Mouse (Mus musculus) midbrain, embryonic 13.5 days (tissue): ENCODE measurements around the gene Grin3b. TPM values are rescaled to one million over a fixed set of nuclear protein-coding genes. Genes with fewer than 3 reads are reported as not detected.

Experiments used
- ATAC-seq: fragments of 200-750 bp; cut with Nextera tagmentation; 2 replicates; pipeline ENCODE4 v1.8.0; 2017; ENCODE audit warnings: mild to moderate bottlenecking, moderate TSS enrichment, moderate library complexity
- H3K27ac ChIP-seq: fragments of 300-500 bp; sonication (generic); 2 replicates; pipeline ENCODE4 v1.5.1; 2015; ENCODE audit warnings: inconsistent platforms, mild to moderate bottlenecking, moderate library complexity
- H3K27me3 ChIP-seq: fragments of 300-500 bp; sonication (generic); 2 replicates; pipeline ENCODE4 v1.6.1; 2015; ENCODE audit warnings: mild to moderate bottlenecking, inconsistent platforms
- H3K36me3 ChIP-seq: fragments of 300-500 bp; sonication (generic); 2 replicates; pipeline ENCODE4 v1.6.1; 2015; ENCODE audit warnings: mild to moderate bottlenecking, inconsistent platforms
- H3K4me1 ChIP-seq: fragments of 300-500 bp; sonication (generic); replicated peaks from 2 replicates; pipeline ENCODE4 v1.6.1; 2015; ENCODE audit warnings: inconsistent platforms
- H3K4me2 ChIP-seq: fragments of 300-500 bp; sonication (generic); replicated peaks from 2 replicates; pipeline ENCODE4 v1.6.1; 2015; ENCODE audit warnings: moderate library complexity, mild to moderate bottlenecking, inconsistent platforms
- H3K4me3 ChIP-seq: fragments of 300-500 bp; sonication (generic); replicated peaks from 2 replicates; pipeline ENCODE4 v1.5.1; 2015; ENCODE audit warnings: mild to moderate bottlenecking, inconsistent platforms
- H3K9ac ChIP-seq: fragments of 300-500 bp; sonication (generic); replicated peaks from 2 replicates; pipeline ENCODE4 v1.6.1; 2015; ENCODE audit warnings: mild to moderate bottlenecking, inconsistent platforms
- H3K9me3 ChIP-seq: fragments of 300-500 bp; sonication (generic); 2 replicates; pipeline ENCODE4 v1.6.1; 2016; ENCODE audit warnings: mild to moderate bottlenecking, inconsistent platforms
- WGBS: fragments of 180-500 bp; shearing (Covaris S2); methylation state at CpG from one replicate; pipeline ENCODE4 v1.1.7; 2015; 5-methylcytosine and 5-hydroxymethylcytosine counted together
- polyA plus RNA-seq: library from polyadenylated mRNA; unstranded; fragments of >200 nt; fragmentation: Nextera tagmentation; extraction: Ambion mirVana; gene quantifications from 2 replicates; pipeline ENCODE4 v1.2.1, GENCODE M21; 2015

The Grin3b gene
- polyA plus RNA-seq, 1 experiment from 2014 or later: 0.57 TPM

DNA sequence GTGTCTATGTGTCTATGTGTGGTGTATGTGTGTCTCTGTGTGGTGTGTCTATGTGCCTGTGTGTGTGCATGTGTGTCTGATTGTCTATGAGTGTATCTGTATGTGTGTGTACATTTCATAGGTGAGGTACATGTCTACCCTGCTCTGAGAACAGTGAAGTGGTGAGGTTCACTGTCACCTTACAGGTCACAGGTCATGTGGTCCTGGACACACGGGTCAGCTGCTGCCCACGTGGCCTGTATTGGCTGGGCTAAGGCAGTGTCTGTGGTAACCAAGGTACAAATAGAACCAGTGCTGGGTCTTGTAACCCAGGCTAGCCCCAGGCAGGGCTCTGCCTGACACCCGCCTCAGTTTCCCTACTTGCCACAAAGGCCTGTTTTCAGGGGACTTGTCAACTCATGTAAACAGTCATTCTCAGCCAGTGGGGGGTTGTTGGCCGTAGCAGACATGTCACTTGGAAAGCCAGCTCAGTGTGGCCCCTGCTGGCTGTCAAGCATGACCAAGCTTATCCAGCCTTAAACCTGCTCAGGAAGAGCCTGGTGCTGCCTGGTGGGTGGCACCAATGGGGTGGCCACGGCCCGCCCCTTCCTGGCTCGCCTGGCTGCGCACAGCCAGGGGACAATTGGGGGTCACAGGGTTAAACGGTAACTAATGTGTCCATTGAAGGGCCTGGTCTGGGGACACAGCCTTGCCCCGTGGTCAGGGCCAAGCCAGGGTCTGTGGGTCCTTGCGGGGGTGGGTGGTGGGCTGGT, 32.6 kb upstream of the Grin3b start:
- peaks cover 51% of the 10 kb centered on the region for H3K36me3 ChIP-seq
- no peak overlapping the region for H3K27ac ChIP-seq
- no peak for ATAC-seq
- H3K27me3 ChIP-seq: no peaks in the 10 kb centered on the region
- no peak overlapping the region for H3K4me2 ChIP-seq
- H3K4me1 ChIP-seq: peaks cover 33% of the 10 kb centered on the region
- no peak overlapping the region for H3K4me3 ChIP-seq
- 0 out of 2 replicates have a peak overlapping the region, but pooled peaks have one; percentile 0 for H3K9ac ChIP-seq
- WGBS: 45% methylated on average over 11 of the region's 11 CpGs
- H3K9me3 ChIP-seq: no peaks in the 10 kb centered on the region

DNA sequence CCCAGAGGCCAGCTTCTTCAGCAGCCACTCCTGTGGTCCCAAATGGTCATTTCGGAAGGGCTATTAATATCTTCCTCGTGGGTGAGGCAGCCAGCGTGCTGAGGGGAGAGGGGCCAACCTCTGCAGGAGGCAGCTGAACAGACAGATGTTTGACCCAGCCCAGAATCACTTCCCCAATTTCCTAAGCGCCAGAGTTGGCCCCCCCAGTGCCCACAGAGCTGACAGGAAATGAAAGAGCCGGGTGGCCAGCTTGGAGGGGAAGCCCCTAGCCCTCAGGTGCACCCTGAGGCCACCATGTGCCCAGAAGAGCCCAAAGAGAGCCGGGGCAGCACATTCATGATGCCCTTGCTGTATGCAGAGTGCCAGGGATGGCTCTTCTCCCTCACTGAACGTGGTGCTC, 29.8 kb upstream of the Grin3b start:
- no peak overlapping the region for H3K9ac ChIP-seq
- H3K9me3 ChIP-seq: no peaks in the 10 kb centered on the region
- H3K27me3 ChIP-seq: no peaks in the 10 kb centered on the region
- no peak overlapping the region for H3K27ac ChIP-seq
- ATAC-seq: no peak
- no peak overlapping the region for H3K4me2 ChIP-seq
- peaks cover 34% of the 10 kb centered on the region; the same call in 1 of the 2 replicates for H3K36me3 ChIP-seq
- peaks cover 27% of the 10 kb centered on the region for H3K4me1 ChIP-seq
- H3K4me3 ChIP-seq: no peak overlapping the region
- 84% methylated on average over 7 of the region's 7 CpGs for WGBS

DNA sequence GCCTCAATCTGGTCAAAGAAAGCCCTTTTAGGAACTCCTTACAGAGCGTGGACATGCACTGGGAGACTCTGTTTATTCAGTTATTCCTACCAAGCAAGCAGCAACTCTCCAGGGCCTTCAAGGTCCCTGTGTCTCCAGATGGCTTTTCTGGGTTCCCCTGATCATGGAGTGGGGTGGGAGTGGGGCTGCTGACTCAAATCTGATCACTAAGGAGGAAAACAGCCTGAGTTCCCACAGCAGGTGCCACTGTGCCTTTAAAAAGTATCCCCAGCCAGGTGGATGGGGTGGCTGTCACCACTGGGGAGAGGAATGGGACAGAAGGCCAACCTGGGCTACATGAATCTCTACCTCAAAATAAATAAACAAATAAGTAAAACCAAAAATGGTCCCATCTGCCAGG, 27.5 kb upstream of the Grin3b start:
- no peak for ATAC-seq
- H3K4me3 ChIP-seq: no peak overlapping the region

DNA sequence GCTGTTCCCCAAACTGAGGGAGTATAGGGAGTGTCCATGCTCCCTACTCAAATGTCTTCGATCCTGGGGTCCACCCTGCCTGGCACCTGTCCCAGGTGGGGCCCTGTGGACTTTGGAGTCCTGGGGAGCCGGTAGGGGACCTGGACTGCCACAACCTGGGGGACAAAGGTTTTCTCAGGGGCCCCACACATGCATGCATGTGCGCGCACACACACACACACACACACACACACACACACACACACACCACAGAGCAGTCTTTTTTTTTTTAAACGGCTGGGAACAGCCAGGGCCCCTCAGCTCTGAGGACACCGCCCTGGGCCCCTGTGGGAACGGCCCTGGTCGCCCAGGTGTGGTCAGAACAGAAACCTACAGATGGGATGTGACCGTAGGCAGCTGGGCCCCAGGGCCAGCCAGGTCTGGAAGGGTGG, 27.0 kb upstream of the Grin3b start:
- peaks cover 27% of the 10 kb centered on the region for H3K4me1 ChIP-seq
- H3K9ac ChIP-seq: no peak overlapping the region
- H3K36me3 ChIP-seq: peaks cover 22% of the 10 kb centered on the region; the same call in 1 of the 2 replicates
- H3K4me3 ChIP-seq: no peak overlapping the region
- WGBS: 91% methylated on average over 9 of the region's 9 CpGs
- no peak overlapping the region for H3K27ac ChIP-seq
- no peak overlapping the region for H3K4me2 ChIP-seq
- no peak for ATAC-seq
- H3K27me3 ChIP-seq: no peaks in the 10 kb centered on the region
- no peaks in the 10 kb centered on the region for H3K9me3 ChIP-seq

More for the DNA sequence above, 27.5 kb upstream of the Grin3b start:
- Histone ChIP-seq H3K36me3 (peaks cover 20% of the 10 kb centered on the region; the same call in 1 of the 2 replicates), H3K4me1 (peaks cover 27% of the 10 kb centered on the region), H3K4me2 (no peak overlapping the region), H3K9ac (no peak overlapping the region), H3K9me3 (no peaks in the 10 kb centered on the region), H3K27me3 (no peaks in the 10 kb centered on the region), H3K27ac (no peak overlapping the region)
- 81% methylated on average over 1 of the region's 1 CpGs for WGBS

DNA sequence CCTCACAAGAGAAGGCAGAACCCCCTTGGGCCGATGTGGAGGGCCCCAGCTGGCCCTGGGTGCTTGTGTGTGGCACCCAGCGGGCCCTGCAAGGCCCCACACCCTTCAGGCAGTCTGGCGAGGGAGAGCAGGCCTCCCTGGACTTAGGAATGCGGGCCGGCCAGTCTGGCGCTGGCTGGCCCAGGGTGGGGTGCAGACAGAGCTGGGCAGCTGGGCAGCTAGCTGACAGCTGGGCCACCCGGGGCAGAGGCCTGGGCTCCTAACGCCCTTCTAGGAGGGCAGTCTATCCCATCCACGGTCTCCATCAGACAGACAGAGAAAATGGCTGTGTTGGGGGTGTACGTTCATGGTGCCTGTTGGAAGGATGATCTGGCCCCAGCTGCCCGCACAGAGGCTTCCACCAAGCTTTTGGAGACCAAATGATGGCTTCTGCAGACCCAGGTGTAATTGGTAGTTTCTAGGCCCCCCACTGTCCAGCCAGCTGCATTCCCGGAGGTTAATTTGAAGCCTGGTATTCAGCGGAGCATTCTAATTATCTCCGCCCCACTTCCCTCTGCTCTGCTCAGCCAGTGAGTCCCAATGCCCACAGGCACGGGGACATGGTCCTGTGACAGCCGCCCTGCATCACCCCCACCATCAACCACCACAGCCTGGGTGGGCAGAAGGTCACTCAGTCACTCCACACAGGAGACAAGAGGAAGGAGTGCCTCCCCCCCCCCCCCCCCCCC, 24.8 kb upstream of the Grin3b start:
- peaks cover 27% of the 10 kb centered on the region for H3K4me1 ChIP-seq
- H3K27ac ChIP-seq: peak overlapping the region; percentile 61
- H3K9ac ChIP-seq: peak overlapping the region; percentile 25; the same call in 1 of the 2 replicates
- no peaks in the 10 kb centered on the region for H3K27me3 ChIP-seq
- no peak overlapping the region for H3K4me2 ChIP-seq
- H3K36me3 ChIP-seq: peaks cover 38% of the 10 kb centered on the region
- peak; percentile 59 for ATAC-seq
- no peaks in the 10 kb centered on the region for H3K9me3 ChIP-seq
- H3K4me3 ChIP-seq: no peak overlapping the region
- 17% methylated on average over 16 of the region's 16 CpGs for WGBS

DNA sequence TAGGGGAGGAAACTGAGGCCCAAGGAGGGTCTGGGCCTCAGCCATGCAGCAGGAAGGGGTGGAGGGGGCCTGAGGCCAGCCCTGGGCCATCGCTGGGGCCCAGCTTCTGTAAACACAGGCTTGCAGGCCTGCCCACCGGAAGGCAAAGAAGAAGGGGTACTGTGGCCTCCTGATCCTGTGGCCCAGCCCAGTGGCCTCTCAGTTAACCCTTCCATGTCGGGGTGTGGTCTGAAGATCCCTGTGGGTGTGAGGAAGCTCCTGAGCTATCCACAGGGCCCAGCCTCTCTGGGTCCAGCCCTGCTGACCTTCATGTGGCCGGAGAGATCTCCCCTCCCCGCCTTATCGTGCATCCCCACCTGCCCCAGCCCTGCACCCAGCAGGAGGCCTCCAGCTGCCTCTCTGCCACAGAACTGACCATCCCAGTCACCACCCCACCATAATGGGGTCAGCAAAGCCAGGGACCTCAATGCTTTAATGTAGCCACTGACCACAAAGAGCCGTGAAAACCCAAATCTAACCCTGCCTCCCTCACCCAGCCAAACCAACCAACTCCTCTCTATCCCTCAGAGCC, 23.7 kb upstream of the Grin3b start:
- no peak for ATAC-seq
- Histone ChIP-seq H3K4me1 (peaks cover 27% of the 10 kb centered on the region), H3K4me3 (no peak overlapping the region), H3K27me3 (no peaks in the 10 kb centered on the region), H3K27ac (no peak overlapping the region), H3K36me3 (peaks cover 42% of the 10 kb centered on the region), H3K4me2 (no peak overlapping the region), H3K9me3 (no peaks in the 10 kb centered on the region), H3K9ac (no peak overlapping the region; the same call in 1 of the 2 replicates)
- WGBS: 21% methylated on average over 7 of the region's 7 CpGs

DNA sequence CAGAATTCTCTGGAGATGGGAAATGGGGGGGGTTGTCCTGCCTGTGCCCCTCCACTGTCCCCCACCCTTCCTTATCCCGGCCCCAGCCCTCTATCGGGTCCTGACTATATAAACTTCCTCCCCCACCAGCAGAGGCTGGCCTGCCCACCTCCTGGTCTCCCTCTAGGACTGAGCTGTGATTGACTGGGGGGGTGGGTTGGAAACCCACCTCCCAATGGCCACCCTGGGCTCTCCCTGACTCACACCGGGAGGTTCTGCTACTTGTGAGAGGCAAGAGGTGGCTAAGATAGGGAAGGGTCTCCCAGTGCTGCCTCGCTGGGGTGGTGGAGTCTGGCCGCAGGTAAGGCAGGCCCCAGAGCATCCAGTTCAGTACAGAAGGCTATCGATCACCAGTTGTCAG, 23.0 kb upstream of the Grin3b start:
- Histone ChIP-seq H3K4me2 (no peak overlapping the region), H3K9me3 (no peaks in the 10 kb centered on the region), H3K36me3 (peaks cover 41% of the 10 kb centered on the region), H3K9ac (0 out of 2 replicates have a peak overlapping the region, but pooled peaks have one; percentile 14), H3K4me1 (peaks cover 27% of the 10 kb centered on the region), H3K27me3 (no peaks in the 10 kb centered on the region), H3K27ac (no peak overlapping the region), H3K4me3 (no peak overlapping the region)
- no peak for ATAC-seq
- WGBS: 89% methylated on average over 6 of the region's 6 CpGs

DNA sequence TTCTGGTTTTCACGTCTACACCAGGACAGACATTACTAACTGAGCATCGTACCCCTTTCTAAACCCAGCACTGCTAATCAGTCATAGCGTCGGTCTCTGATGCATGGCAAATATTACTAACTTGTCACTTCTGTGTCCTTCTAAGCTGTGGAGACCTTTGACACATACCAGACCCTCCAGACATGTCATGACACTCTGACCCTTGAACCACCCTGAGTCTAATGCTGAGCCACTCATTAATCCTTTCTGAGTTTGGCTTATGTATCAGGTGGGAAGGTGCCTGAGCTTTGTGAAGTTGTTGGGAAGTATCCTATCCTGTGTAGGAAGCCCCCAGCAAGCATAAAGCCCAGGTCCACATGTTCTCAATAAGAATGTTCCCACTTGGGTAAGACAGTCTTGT, 20.6 kb upstream of the Grin3b start:
- ATAC-seq: no peak
- no peaks in the 10 kb centered on the region for H3K27me3 ChIP-seq
- H3K4me2 ChIP-seq: no peak overlapping the region
- H3K36me3 ChIP-seq: peaks cover 53% of the 10 kb centered on the region
- H3K9ac ChIP-seq: no peak overlapping the region; the same call in 1 of the 2 replicates
- 95% methylated on average over 4 of the region's 4 CpGs for WGBS
- no peak overlapping the region for H3K27ac ChIP-seq
- H3K4me1 ChIP-seq: peaks cover 20% of the 10 kb centered on the region
- no peak overlapping the region for H3K4me3 ChIP-seq
- H3K9me3 ChIP-seq: no peaks in the 10 kb centered on the region

DNA sequence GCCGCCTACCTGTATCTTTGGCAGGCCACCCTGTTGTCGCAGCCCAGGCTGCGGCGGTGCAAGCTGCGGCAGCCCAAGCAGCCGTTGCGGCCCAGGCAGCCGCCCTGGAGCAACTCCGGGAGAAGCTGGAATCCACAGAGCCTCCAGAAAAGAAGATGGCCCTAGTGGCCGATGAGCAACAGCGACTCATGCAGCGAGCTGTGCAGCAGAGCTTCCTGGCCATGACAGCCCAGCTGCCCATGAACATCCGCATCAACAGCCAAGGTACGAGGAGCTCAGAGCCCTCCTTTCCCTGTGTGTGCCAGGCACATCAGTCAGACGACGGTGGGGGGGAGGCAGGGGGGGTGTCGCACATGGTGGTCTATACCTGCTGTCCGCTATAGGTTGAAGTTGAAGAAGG, 19.9 kb upstream of the Grin3b start:
- no peak for ATAC-seq
- no peak overlapping the region for H3K27ac ChIP-seq

DNA sequence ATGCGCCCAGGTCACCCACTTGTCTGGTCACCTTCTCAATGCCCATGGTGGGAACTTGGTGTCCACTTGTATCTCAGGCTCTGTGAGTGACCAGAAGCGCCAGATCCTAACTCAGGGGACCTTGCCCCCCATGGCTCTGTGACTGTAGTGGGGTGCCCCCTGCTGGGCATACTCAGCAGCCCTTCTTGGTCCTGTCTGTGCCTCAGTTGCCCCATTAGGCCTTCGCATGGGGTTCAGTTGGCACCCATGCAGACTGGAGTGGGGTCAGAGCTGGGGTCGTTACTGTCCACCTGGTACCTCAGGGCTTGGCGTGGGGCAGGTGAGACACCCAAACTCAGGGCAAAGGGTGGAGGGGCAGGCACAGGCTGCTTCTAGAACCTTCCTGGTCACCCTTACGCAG, 16.6 kb upstream of the Grin3b start:
- WGBS: 88% methylated on average over 6 of the region's 6 CpGs
- no peak for ATAC-seq
- peaks cover 45% of the 10 kb centered on the region for H3K36me3 ChIP-seq
- peaks cover 6% of the 10 kb centered on the region; the same call in 1 of the 2 replicates for H3K27me3 ChIP-seq
- no peak overlapping the region for H3K4me2 ChIP-seq
- H3K9me3 ChIP-seq: no peaks in the 10 kb centered on the region
- H3K4me3 ChIP-seq: no peak overlapping the region
- H3K9ac ChIP-seq: no peak overlapping the region
- peaks cover 3% of the 10 kb centered on the region; the same call in 1 of the 2 replicates for H3K4me1 ChIP-seq
- H3K27ac ChIP-seq: no peak overlapping the region

More for the DNA sequence above, 19.9 kb upstream of the Grin3b start:
- no peak overlapping the region for H3K9ac ChIP-seq
- 84% methylated on average over 18 of the region's 18 CpGs for WGBS
- H3K27me3 ChIP-seq: no peaks in the 10 kb centered on the region
- peaks cover 14% of the 10 kb centered on the region for H3K4me1 ChIP-seq
- no peak overlapping the region for H3K4me3 ChIP-seq
- no peak overlapping the region for H3K4me2 ChIP-seq
- H3K36me3 ChIP-seq: peaks cover 53% of the 10 kb centered on the region
- no peaks in the 10 kb centered on the region for H3K9me3 ChIP-seq

DNA sequence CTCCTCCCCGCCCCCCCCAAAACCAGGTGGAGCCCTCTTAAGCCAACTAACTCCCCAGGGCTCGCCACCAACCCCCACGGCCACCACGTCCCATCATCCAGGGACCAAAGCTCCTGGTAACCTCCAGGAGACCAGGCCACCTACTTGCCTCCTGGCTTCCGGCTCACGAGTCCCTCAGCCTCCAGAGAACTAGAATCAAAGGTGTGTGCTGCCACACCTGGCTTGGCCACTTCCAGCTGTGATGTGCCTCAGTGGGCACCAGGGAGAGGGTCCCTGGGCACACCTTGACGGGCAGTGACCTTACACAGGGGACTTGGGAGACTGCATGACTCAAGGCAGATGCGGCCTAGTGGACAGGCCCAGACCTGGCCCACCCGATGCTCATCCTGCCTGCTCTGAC, 14.8 kb upstream of the Grin3b start:
- Histone ChIP-seq H3K4me2 (no peak overlapping the region), H3K36me3 (peaks cover 28% of the 10 kb centered on the region), H3K27ac (no peak overlapping the region), H3K4me1 (peaks cover 8% of the 10 kb centered on the region), H3K9ac (peak overlapping the region; percentile 10), H3K4me3 (no peak overlapping the region), H3K27me3 (peaks cover 6% of the 10 kb centered on the region; the same call in 1 of the 2 replicates), H3K9me3 (no peaks in the 10 kb centered on the region)
- ATAC-seq: no peak
- 79% methylated on average over 9 of the region's 9 CpGs for WGBS

DNA sequence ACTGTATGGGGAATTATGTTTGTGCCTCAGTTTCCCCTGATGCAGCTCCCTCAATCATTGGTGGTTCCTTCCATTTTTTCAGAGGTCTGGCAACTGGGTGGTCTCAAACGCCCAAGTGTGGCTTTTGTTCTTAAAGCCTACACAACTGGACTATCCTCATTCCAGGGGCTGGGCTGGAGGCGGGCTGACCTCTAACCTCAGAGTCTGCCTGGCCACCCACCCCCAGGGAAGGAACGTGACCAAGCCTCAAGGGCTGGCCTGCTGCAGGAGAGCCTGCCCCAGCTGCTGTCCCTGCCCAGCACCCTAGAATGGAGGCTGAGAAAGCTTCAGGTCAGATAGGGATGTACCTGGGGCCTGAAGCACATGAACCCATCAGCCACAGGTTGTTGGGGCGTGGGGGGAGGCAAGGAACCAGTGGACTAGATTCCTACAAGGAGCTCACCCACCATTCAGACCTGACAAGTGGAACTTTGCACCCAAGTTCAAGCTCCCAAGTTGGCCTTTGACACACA, 13.8 kb upstream of the Grin3b start:
- peaks cover 22% of the 10 kb centered on the region for H3K36me3 ChIP-seq
- WGBS: 19% methylated on average over 4 of the region's 4 CpGs

More for the DNA sequence above, 13.8 kb upstream of the Grin3b start:
- Histone ChIP-seq H3K4me3 (no peak overlapping the region), H3K9me3 (no peaks in the 10 kb centered on the region), H3K27ac (no peak overlapping the region), H3K9ac (no peak overlapping the region), H3K4me2 (no peak overlapping the region), H3K4me1 (peaks cover 14% of the 10 kb centered on the region), H3K27me3 (peaks cover 6% of the 10 kb centered on the region; the same call in 1 of the 2 replicates)
- ATAC-seq: no peak
